Mouse (Mus musculus): ENCODE measurements around the gene Fam214b.
A peak's percentile ranks its signal among the peaks of the same experiment; 100 is the strongest.

Gene Fam214b

DNA sequence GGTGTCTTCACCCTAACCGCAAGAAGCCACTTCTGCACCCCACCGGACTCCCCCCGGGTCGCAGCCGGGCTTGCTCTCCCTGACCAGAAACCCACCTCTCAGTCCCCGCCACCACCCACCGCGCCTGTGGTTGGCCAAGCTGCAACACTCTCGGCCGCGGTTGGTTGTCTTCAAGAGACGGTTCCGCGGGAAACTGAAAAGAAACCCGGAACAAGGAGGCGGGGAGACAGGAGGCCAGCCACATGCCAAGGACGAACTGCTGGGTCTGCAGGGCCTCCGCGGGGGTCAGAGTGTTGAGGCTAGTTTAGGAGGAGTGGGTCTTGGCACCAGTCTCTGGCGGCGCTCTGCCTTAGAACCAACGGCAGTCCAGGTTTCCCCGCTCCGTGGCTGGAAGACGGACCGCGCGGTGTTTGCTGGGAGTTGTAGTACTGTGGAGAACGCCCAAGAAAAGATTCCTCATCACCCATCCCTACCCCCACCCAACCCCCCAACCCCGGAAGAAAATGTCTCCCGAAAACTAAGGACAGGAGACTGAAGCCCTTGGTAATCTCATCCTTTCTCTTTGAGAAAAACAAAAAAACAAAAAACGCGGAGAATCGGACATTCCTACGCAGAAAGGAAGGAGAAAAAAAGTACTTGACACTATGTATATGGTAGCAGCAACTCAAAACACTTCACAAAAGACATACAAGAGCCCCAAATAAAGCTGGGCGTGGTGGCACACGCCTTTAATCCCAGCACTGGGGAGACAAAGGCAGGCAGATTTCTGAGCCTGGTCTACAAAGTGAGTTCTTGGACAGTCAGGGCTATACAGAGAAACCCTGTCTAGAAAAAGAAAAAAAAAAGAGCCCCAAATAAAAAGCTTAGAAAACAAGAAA, 35.6 kb downstream of the Fam214b start, which contains the start of gene Fancg:
Gene Fancg, minus strand, starts transcription at position 346 of the 878 bp plus-strand sequence.
- peak; percentile 89 for DNase-seq (ENCODE audit: extremely low spot score)

DNA sequence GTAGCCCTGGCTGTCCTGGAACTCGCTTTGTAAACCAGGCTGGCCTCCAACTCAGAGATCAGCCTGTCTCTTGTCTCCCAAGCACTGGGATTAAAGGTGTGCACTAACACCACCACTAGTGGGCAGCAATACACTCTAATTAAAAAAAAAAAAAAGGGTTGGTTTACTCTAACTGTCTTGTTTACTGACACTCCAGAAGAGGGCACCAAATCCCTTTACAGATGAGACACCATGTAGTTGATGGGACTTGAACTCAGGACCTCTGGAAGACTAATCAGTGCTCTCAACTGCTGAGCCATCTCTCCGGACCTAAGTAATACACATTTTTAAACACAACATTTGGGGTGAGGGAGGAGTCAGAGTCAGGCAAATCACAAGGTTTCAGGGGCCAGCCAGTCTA, 40.3 kb downstream of the Fam214b start:
- no peak for DNase-seq (ENCODE audit: extremely low spot score)

DNA sequence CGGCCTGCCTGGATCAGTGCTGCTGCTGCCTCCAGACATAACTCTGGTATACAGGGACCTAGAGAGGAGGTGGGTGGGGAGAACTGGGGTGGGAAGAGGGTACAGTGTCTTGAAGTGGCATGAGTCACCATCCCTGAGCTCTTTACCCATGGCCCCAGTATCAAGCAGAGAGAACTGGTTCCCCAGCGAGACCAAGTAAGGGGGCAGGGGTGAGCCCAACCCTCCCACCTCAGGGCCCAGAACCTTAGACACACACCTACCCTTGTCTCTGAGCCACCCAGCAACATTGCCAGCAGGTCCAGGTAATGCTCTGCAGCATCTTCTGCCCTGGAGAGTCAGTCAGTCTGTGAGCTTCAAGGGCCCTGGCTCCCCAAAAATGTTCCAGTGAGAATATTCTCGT, 41.1 kb downstream of the Fam214b start:
- no peak for DNase-seq (ENCODE audit: extremely low spot score)

DNA sequence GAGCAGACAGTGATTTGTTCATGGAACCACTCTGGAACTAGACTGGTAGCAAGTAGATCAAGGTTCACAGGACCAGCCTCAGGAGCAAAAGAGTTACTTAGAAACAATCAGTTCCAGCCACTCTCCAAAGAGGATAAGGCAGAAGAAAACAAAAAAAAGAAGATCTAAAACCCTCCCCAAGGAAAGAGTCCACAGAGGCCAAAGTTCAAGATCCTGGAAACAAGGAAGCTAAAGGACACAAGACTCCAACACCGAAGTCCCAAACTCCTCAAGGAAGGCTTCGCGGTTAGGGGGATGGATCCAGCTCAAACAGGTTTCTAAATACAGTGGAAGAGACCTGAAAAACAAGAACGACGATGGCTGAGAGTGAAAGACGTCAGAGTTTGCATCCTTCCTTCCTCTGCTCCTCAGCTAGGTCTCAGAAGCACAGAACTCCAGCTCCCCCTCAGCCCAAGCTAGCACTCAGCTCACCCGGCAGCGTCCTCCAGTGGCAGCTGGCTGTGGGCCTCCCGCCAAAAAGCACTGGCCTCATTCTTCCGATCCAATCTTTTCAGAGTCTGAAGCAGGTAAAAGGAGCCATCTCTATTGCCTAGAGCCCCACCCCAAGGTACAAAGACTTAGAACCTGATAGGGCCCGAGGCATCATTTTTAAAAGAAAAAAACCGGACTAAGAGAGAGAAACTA, 43.1 kb downstream of the Fam214b start:
- no peak for DNase-seq (ENCODE audit: extremely low spot score)

DNA sequence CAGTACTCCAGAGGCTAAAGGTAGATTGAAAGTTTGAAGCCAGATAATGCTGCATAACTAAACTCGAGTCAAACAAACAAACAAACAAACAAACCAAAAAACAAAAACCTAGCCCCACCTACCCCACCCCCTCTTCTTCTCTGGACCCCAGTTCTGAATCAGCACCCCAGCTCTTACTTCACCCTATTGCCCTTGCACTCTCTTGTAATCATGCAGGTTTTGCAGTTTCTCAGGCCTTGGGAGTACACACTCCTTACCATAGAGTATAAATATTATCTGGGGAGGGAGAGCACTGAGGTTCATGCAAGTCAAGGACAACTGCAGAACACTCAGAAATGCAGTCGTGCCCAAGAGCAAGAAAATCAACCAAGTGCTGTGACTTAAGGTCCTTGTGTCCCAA, 44.7 kb downstream of the Fam214b start:
- no peak for DNase-seq (ENCODE audit: extremely low spot score)

- peak; percentile 99 for DNase-seq (ENCODE audit: extremely low spot score)
Measured at GRCm38 (mm10) chr4:43000141-43000986, 45.7 kb downstream of the Fam214b start, which contains the start of gene Vcp. Vcp (minus strand) TSS chr4:43000507.

- peak; percentile 88 for DNase-seq (ENCODE audit: extremely low spot score)
Measured at GRCm38 (mm10) chr4:42999451-43000140, 46.4 kb downstream of the Fam214b start.

DNA sequence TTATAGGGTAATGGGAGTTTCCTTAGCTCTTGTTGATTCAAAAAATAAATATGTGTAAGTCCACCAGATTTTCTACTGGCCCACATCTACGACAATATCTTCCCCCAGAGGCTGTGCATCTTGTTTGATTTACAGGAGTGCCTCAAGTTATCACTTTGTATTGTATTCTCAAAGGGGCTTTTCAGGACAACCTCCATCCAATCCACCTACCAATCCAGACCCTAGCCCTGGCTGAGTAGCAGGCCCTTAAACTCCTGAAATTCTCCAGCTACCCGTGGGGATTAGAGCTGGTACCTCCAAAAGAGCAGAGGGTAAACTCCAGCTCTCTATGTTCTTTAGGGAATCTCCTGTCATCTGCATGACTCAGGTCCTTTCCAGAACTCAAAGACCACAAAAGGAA, 48.0 kb downstream of the Fam214b start:
- no peak for DNase-seq (ENCODE audit: extremely low spot score)

DNA sequence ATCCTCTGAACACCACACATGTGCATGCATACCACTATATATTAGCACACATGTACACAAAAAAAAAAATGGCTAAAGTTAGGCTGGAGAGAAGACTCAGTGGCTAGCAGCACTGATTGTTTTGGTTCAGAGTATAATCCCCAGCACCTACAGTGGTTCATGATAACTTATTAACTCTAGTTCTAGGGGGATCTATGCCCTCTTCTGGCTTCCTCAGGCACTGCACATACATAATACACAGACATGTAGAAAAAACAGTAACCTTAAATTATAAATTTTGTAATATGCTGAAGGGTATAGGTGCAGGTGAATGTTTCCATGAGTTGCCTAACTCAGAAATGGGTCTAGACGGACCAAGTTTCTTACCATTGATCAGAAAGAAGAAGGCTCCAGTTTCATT, 57.7 kb downstream of the Fam214b start:
- no peak for DNase-seq (ENCODE audit: extremely low spot score)

Measured in embryo, embryonic 9.5 days (tissue).